Mouse (Mus musculus): ENCODE measurements around the gene Vps16. TPM values are rescaled to one million over a fixed set of nuclear protein-coding genes. Genes with fewer than 3 reads are reported as not detected.

Vps16 gene
- polyA plus RNA-seq, 1 experiment from 2014 or later: 64.6 TPM

GRCm38 (mm10) chr2:130401891-130402290 lies 22.2 kb upstream of the Vps16 start:
- 78% methylated on average over 4 of the region's 4 CpGs for WGBS
- Histone ChIP-seq H3K4me2 (ENCODE audit: low read length) (no peak overlapping the region), H3K9me3 (replicated peaks; ENCODE audit: low read length) (no peaks in the 10 kb centered on the region), H3K27me3 (ENCODE audit: insufficient read depth, low read length) (no peaks in the 10 kb centered on the region; the same call in 1 of the 2 replicates), H3K36me3 (ENCODE audit: insufficient read depth, low read length) (no peaks in the 10 kb centered on the region), H3K27ac (no peak overlapping the region), H3K4me1 (replicated peaks; ENCODE audit: insufficient read depth, low read length) (peaks cover 10% of the 10 kb centered on the region), H3K4me3 (replicated peaks; ENCODE audit: low read depth, low read length) (no peak overlapping the region), H3K9ac (ENCODE audit: low read depth, low read length) (no peak overlapping the region)
- DNase-seq (ENCODE audit: low spot score): no peak
- no peak for TF ChIP-seq CTCF (IDR thresholded peaks at IDR 0.05; ENCODE audit: low read depth)
- ATAC-seq (replicated peaks; ENCODE audit: low FRiP score, low read depth): no peak

DNA sequence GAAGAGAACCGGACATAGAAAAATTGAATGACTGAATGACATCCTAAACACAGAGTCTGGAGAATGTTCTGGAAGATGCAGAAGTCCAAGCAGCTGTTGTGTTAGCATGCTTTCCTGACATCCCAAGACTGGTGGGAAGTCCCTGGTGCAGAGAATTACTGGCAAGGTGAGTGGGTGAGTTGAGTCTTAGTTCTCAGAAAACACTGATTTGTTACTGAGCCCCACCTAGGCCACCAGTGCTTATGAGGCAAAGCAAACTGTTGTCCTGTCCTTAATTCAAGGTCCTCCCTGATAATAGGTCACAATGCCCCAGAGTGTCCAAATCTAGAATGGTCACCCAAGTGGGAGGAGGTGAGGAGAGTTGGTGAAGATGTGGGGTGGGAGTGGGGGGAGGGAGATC lies 19.2 kb upstream of the Vps16 start, which contains the start of the genes Gm28372 and 1700020A23Rik:
TSS of gene Gm28372 (plus strand) at position 301 of the 400 bp plus-strand sequence.
TSS of gene 1700020A23Rik (plus strand) at position 321 of the 400 bp plus-strand sequence.
- Histone ChIP-seq H3K4me2 (ENCODE audit: low read length) (no peak within 1 kb of the TSS), H3K4me1 (replicated peaks; ENCODE audit: insufficient read depth, low read length) (no peaks in the 10 kb centered on the region), H3K27ac (no peak within 1 kb of the TSS), H3K36me3 (ENCODE audit: insufficient read depth, low read length) (no peaks in the 10 kb centered on the region), H3K27me3 (ENCODE audit: insufficient read depth, low read length) (no peaks in the 10 kb centered on the region), H3K9ac (ENCODE audit: low read depth, low read length) (no peak within 1 kb of the TSS), H3K9me3 (replicated peaks; ENCODE audit: low read length) (no peaks in the 10 kb centered on the region), H3K4me3 (replicated peaks; ENCODE audit: low read depth, low read length) (no peak within 1 kb of the TSS)
- WGBS: 100% methylated on average over 1 of the region's 1 CpGs
- ATAC-seq (replicated peaks; ENCODE audit: low FRiP score, low read depth): no peak
- no peak for DNase-seq (ENCODE audit: low spot score)
- TF ChIP-seq CTCF (IDR thresholded peaks at IDR 0.05; ENCODE audit: low read depth): no peak

- WGBS: 69% methylated on average over 2 of the region's 2 CpGs
- H3K36me3 ChIP-seq (ENCODE audit: insufficient read depth, low read length): no peaks in the 10 kb centered on the region
- H3K4me3 ChIP-seq (replicated peaks; ENCODE audit: low read depth, low read length): no peak within 1 kb of the TSS
- DNase-seq (ENCODE audit: low spot score) (no peak), ATAC-seq (replicated peaks; ENCODE audit: low FRiP score, low read depth) (no peak)
- H3K9me3 ChIP-seq (replicated peaks; ENCODE audit: low read length): no peaks in the 10 kb centered on the region
- H3K27me3 ChIP-seq (ENCODE audit: insufficient read depth, low read length): no peaks in the 10 kb centered on the region
- H3K27ac ChIP-seq: no peak within 1 kb of the TSS
- no peaks in the 10 kb centered on the region for H3K4me1 ChIP-seq (replicated peaks; ENCODE audit: insufficient read depth, low read length)
- no peak for TF ChIP-seq CTCF (IDR thresholded peaks at IDR 0.05; ENCODE audit: low read depth)
- no peak within 1 kb of the TSS for H3K9ac ChIP-seq (ENCODE audit: low read depth, low read length)
- H3K4me2 ChIP-seq (ENCODE audit: low read length): no peak within 1 kb of the TSS
Measured at GRCm38 (mm10) chr2:130406178-130406577, 18.0 kb upstream of the Vps16 start, which contains the start of gene Tmem239. TSS of gene Tmem239 (plus strand) at chr2:130406478.

- Histone ChIP-seq H3K9ac (ENCODE audit: low read depth, low read length) (no peak overlapping the region), H3K4me3 (replicated peaks; ENCODE audit: low read depth, low read length) (no peak overlapping the region), H3K27me3 (ENCODE audit: insufficient read depth, low read length) (no peaks in the 10 kb centered on the region), H3K4me1 (replicated peaks; ENCODE audit: insufficient read depth, low read length) (no peaks in the 10 kb centered on the region), H3K4me2 (ENCODE audit: low read length) (no peak overlapping the region), H3K27ac (no peak overlapping the region), H3K36me3 (ENCODE audit: insufficient read depth, low read length) (no peaks in the 10 kb centered on the region), H3K9me3 (replicated peaks; ENCODE audit: low read length) (no peaks in the 10 kb centered on the region)
- TF ChIP-seq CTCF (IDR thresholded peaks at IDR 0.05; ENCODE audit: low read depth): peak; percentile 49
- DNase-seq (ENCODE audit: low spot score): peak; percentile 78
- WGBS: 8% methylated on average over 6 of the region's 6 CpGs
- 0 out of 2 replicates have a peak, but pooled peaks have one; percentile 41 for ATAC-seq (replicated peaks; ENCODE audit: low FRiP score, low read depth)
Measured at GRCm38 (mm10) chr2:130408194-130408593, 15.9 kb upstream of the Vps16 start.

GRCm38 (mm10) chr2:130411558-130412495 lies 12.3 kb upstream of the Vps16 start:
- Histone ChIP-seq H3K4me3 (replicated peaks; ENCODE audit: low read depth, low read length) (no peak overlapping the region), H3K27me3 (ENCODE audit: insufficient read depth, low read length) (no peaks in the 10 kb centered on the region), H3K4me1 (replicated peaks; ENCODE audit: insufficient read depth, low read length) (no peaks in the 10 kb centered on the region), H3K9ac (ENCODE audit: low read depth, low read length) (no peak overlapping the region), H3K27ac (no peak overlapping the region), H3K4me2 (ENCODE audit: low read length) (no peak overlapping the region), H3K36me3 (ENCODE audit: insufficient read depth, low read length) (no peaks in the 10 kb centered on the region), H3K9me3 (replicated peaks; ENCODE audit: low read length) (no peaks in the 10 kb centered on the region)
- DNase-seq (ENCODE audit: low spot score) (peak; percentile 92), ATAC-seq (replicated peaks; ENCODE audit: low FRiP score, low read depth) (peak; percentile 70; the same call in 1 of the 2 replicates)
- 35% methylated on average over 16 of the region's 16 CpGs for WGBS
- TF ChIP-seq CTCF (IDR thresholded peaks at IDR 0.05; ENCODE audit: low read depth): peak; percentile 97

DNA sequence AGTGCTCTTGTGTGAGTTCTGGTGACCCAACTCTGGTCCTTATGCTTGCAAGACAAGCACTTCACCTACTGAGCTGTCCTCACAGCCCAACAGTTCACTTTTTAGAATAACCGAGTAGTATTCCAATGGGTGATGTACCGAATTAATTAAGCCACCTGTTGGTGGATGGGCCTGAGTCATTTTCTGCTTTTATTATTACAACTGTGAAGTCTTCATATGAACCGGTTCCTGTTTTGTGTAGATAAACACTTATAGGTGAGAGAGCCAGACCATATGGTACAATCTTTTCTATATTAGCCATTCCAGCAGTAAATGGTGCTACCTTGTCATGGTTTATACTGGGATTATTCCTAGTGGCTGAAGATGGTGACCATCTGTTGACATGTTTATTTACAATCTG lies 11.4 kb upstream of the Vps16 start:
- ATAC-seq (replicated peaks; ENCODE audit: low FRiP score, low read depth) (no peak), DNase-seq (ENCODE audit: low spot score) (no peak)
- Histone ChIP-seq H3K27ac (no peak overlapping the region), H3K4me1 (replicated peaks; ENCODE audit: insufficient read depth, low read length) (no peaks in the 10 kb centered on the region), H3K27me3 (ENCODE audit: insufficient read depth, low read length) (no peaks in the 10 kb centered on the region), H3K9ac (ENCODE audit: low read depth, low read length) (no peak overlapping the region), H3K4me3 (replicated peaks; ENCODE audit: low read depth, low read length) (no peak overlapping the region), H3K36me3 (ENCODE audit: insufficient read depth, low read length) (no peaks in the 10 kb centered on the region), H3K9me3 (replicated peaks; ENCODE audit: low read length) (no peaks in the 10 kb centered on the region), H3K4me2 (ENCODE audit: low read length) (no peak overlapping the region)
- WGBS: 83% methylated on average over 3 of the region's 3 CpGs
- TF ChIP-seq CTCF (IDR thresholded peaks at IDR 0.05; ENCODE audit: low read depth): no peak

All from kidney, postnatal 0 days (tissue).